In genomic region chr1:87959532-87959931, GRCm38 (mm10) we compare ENCODE assay signal across 26 mouse cellular contexts. TPM values are rescaled to one million over a fixed set of nuclear protein-coding genes. Genes with fewer than 3 reads are reported as not detected.
DNase-seq lines count a peak whose midpoint lies in the region; ATAC-seq and TF ChIP-seq lines count a peak whose summit lies in the region.
"Had no signal": no experiment of that assay in that cellular context is flagged by ENCODE, and none has a peak within 500 bp of the region (broad histone marks: within the 10 kb centered on the region; RNA-seq: fewer than 3 reads in every experiment).

No protein-coding gene starts in this region.

- no peak overlapping the region for H3K4me2 ChIP-seq in heart, embryonic 11.5 days
- H3K4me2 ChIP-seq in liver, embryonic 13.5 days, result no peak overlapping the region
- H3K4me2 ChIP-seq in liver, embryonic 16.5 days (ENCODE audit: low read depth, low read length), result peak overlapping the region; percentile 24; the same call in 1 of the 2 replicates
- H3K4me2 ChIP-seq in forebrain, embryonic 11.5 days (ENCODE audit: low read depth, low read length, severe bottlenecking), result no peak overlapping the region
- H3K4me2 ChIP-seq: forebrain, embryonic 12.5 days; forebrain, embryonic 15.5 days; heart, embryonic 12.5 days; heart, embryonic 15.5 days; hindbrain, embryonic 13.5 days had no signal

- no peaks in the 10 kb centered on the region for H3K9me3 ChIP-seq in heart, embryonic 11.5 days (replicated peaks; ENCODE audit: control insufficient read depth, low read length)
- no peaks in the 10 kb centered on the region for H3K9me3 ChIP-seq in MEL (replicated peaks; ENCODE audit: insufficient read depth, low read length)
- no peaks in the 10 kb centered on the region for H3K9me3 ChIP-seq in liver, embryonic 13.5 days (replicated peaks)
- H3K9me3 ChIP-seq in liver, embryonic 16.5 days (replicated peaks; ENCODE audit: control insufficient read depth, low read length), result no peaks in the 10 kb centered on the region
- H3K9me3 ChIP-seq in forebrain, embryonic 11.5 days (ENCODE audit: control insufficient read depth, low read length), result no peaks in the 10 kb centered on the region
- H3K9me3 ChIP-seq: forebrain, embryonic 12.5 days; forebrain, embryonic 15.5 days; heart, embryonic 12.5 days; heart, embryonic 15.5 days; hindbrain, embryonic 10.5 days; hindbrain, embryonic 13.5 days had no signal

- peaks cover 23% of the 10 kb centered on the region for H3K36me3 ChIP-seq in heart, embryonic 11.5 days (ENCODE audit: control insufficient read depth, insufficient read depth, low read length)
- peaks cover 3 to 43% of the 10 kb centered on the region in 2 experiments for H3K36me3 ChIP-seq in MEL (ENCODE audit: control insufficient read depth in 1 of 2, insufficient read depth in 2 of 2, low read length in 2 of 2)
- H3K36me3 ChIP-seq in liver, embryonic 13.5 days, result peaks cover 35% of the 10 kb centered on the region
- peaks cover 7% of the 10 kb centered on the region for H3K36me3 ChIP-seq in liver, embryonic 16.5 days (ENCODE audit: control insufficient read depth, insufficient read depth)
- no peaks in the 10 kb centered on the region; the same call in 1 of the 2 replicates for H3K36me3 ChIP-seq in forebrain, embryonic 11.5 days (ENCODE audit: control insufficient read depth, insufficient read depth, low read length)

- H3K27me3 ChIP-seq in heart, embryonic 11.5 days (ENCODE audit: control insufficient read depth, insufficient read depth, low read length), result no peaks in the 10 kb centered on the region
- no peaks in the 10 kb centered on the region for H3K27me3 ChIP-seq in MEL (ENCODE audit: control insufficient read depth in 1 of 2, insufficient read depth in 2 of 2, low read length in 2 of 2)
- H3K27me3 ChIP-seq in liver, embryonic 13.5 days, result no peaks in the 10 kb centered on the region
- no peaks in the 10 kb centered on the region for H3K27me3 ChIP-seq in liver, embryonic 16.5 days (ENCODE audit: control insufficient read depth, insufficient read depth, low read depth, low read length)
- H3K27me3 ChIP-seq in forebrain, embryonic 11.5 days (ENCODE audit: control insufficient read depth, insufficient read depth, low read length), result no peaks in the 10 kb centered on the region
- H3K27me3 ChIP-seq: forebrain, embryonic 12.5 days; forebrain, embryonic 15.5 days; heart, embryonic 12.5 days; heart, embryonic 15.5 days; hindbrain, embryonic 13.5 days; Patski had no signal

- peak overlapping the region; percentile 43; the same call in 1 of the 2 replicates for H3K27ac ChIP-seq in heart, embryonic 11.5 days (ENCODE audit: low read depth, low read length)
- peak overlapping the region; percentile 100 for H3K27ac ChIP-seq in MEL (ENCODE audit: control insufficient read depth, low read depth, low read length)
- peak overlapping the region; percentile 96 for H3K27ac ChIP-seq in liver, embryonic 13.5 days
- no peak overlapping the region; the same call in 1 of the 2 replicates for H3K27ac ChIP-seq in liver, embryonic 16.5 days (ENCODE audit: low read length)
- H3K27ac ChIP-seq in forebrain, embryonic 11.5 days (ENCODE audit: low read depth, low read length), result no peak overlapping the region
- no peak overlapping the region for H3K27ac ChIP-seq in left cerebral cortex, adult 2 months
- H3K27ac ChIP-seq: forebrain, embryonic 12.5 days; forebrain, embryonic 15.5 days; heart, adult 2 months; hindbrain, embryonic 13.5 days had no signal

- H3K4me3 ChIP-seq in heart, embryonic 11.5 days (ENCODE audit: low read depth, low read length), result no peak overlapping the region
- peak overlapping the region in 1 of 2 experiments; percentile 16; a peak in 2 of 4 replicates for H3K4me3 ChIP-seq in MEL (ENCODE audit: control insufficient read depth in 1 of 2, insufficient read depth in 1 of 2, low read depth in 2 of 2, low read length in 2 of 2)
- no peak overlapping the region for H3K4me3 ChIP-seq in liver, embryonic 13.5 days (replicated peaks)
- no peak overlapping the region for H3K4me3 ChIP-seq in liver, embryonic 16.5 days (ENCODE audit: low read depth, low read length)
- H3K4me3 ChIP-seq in forebrain, embryonic 11.5 days (ENCODE audit: low read depth, low read length), result no peak overlapping the region
- H3K4me3 ChIP-seq in left cerebral cortex, adult 2 months, result no peak overlapping the region
- H3K4me3 ChIP-seq: forebrain, embryonic 12.5 days; forebrain, embryonic 15.5 days; heart, adult 2 months; heart, embryonic 12.5 days; heart, embryonic 15.5 days; hindbrain, embryonic 10.5 days; hindbrain, embryonic 13.5 days had no signal

- no peak for DNase-seq in heart, adult 8-10 months (ENCODE audit: low spot score)
- DNase-seq in MEL (ENCODE audit: low read depth, low spot score), result peak; percentile 77
- DNase-seq in liver, embryonic 13.5 days, result no peak
- no peak for DNase-seq in adrenal gland, postnatal 4 days (ENCODE audit: low spot score in 2 of 2)
- no peak for DNase-seq in forebrain, embryonic 11.5 days (ENCODE audit: low spot score)
- DNase-seq in left cerebral cortex, adult 2 months (ENCODE audit: extremely low spot score in 1 of 2, low spot score in 2 of 2), result no peak
- DNase-seq: adrenal gland, adult 2 months; adrenal gland, postnatal 14 days; cerebellum, adult 11-12 months; cerebellum, adult 9-10 months; cerebellum, postnatal 14 days; gastrocnemius, postnatal 10 days; gastrocnemius, postnatal 36 days; heart, adult 2 months; heart, postnatal 10 days; heart, postnatal 36 days had no signal

- TF ChIP-seq RAD21 in MEL (IDR thresholded peaks at IDR 0.05; ENCODE audit: low read depth, low read length), result no peak

- peaks cover 2% of the 10 kb centered on the region; the same call in 1 of the 2 replicates for H3K79me2 ChIP-seq in MEL (ENCODE audit: control insufficient read depth, insufficient read depth, low read length, poor library complexity)

- H3K9ac ChIP-seq in heart, embryonic 11.5 days (ENCODE audit: low read depth, low read length), result no peak overlapping the region
- peak overlapping the region; percentile 32 for H3K9ac ChIP-seq in MEL (ENCODE audit: control insufficient read depth, low read depth, low read length, poor library complexity, severe bottlenecking)
- 0 out of 2 replicates have a peak overlapping the region, but pooled peaks have one; percentile 74 for H3K9ac ChIP-seq in liver, embryonic 13.5 days
- no peak overlapping the region; the same call in 1 of the 2 replicates for H3K9ac ChIP-seq in liver, embryonic 16.5 days (ENCODE audit: low read depth, low read length)
- no peak overlapping the region for H3K9ac ChIP-seq in forebrain, embryonic 11.5 days (ENCODE audit: low read length)
- H3K9ac ChIP-seq: forebrain, embryonic 12.5 days; forebrain, embryonic 15.5 days; heart, embryonic 15.5 days; hindbrain, embryonic 13.5 days had no signal

- intact Hi-C loops in left cerebral cortex, adult 2 months (cut with DNase I), result no loop called here

- 61% methylated on average over 4 of the region's 4 CpGs for WGBS in heart, embryonic 11.5 days (ENCODE audit: insufficient replicate concordance)
- 14% methylated on average over 4 of the region's 4 CpGs for WGBS in liver, embryonic 13.5 days (ENCODE audit: insufficient replicate concordance)
- 25% methylated on average over 4 of the region's 4 CpGs for WGBS in liver, embryonic 16.5 days (ENCODE audit: insufficient replicate concordance)
- 87% methylated on average over 4 of the region's 4 CpGs for WGBS in forebrain, embryonic 11.5 days

- no peak for TF ChIP-seq POLR2A in MEL (IDR thresholded peaks at IDR 0.05; ENCODE audit: control insufficient read depth in 1 of 2, insufficient read depth in 1 of 2, low read depth in 1 of 2, low read length in 2 of 2, poor library complexity in 1 of 2)

- peaks cover 14% of the 10 kb centered on the region for H3K4me1 ChIP-seq in heart, embryonic 11.5 days (ENCODE audit: control insufficient read depth, insufficient read depth, low read length)
- H3K4me1 ChIP-seq in MEL (ENCODE audit: control insufficient read depth in 1 of 2, insufficient read depth in 2 of 2, low read length in 2 of 2), result peaks cover 21 to 31% of the 10 kb centered on the region in 2 experiments
- H3K4me1 ChIP-seq in liver, embryonic 13.5 days (replicated peaks), result peaks cover 37% of the 10 kb centered on the region
- H3K4me1 ChIP-seq in liver, embryonic 16.5 days (ENCODE audit: control insufficient read depth, low read depth, low read length), result peaks cover 28% of the 10 kb centered on the region
- H3K4me1 ChIP-seq in forebrain, embryonic 11.5 days (replicated peaks; ENCODE audit: control insufficient read depth, insufficient read depth, low read length), result no peaks in the 10 kb centered on the region
- H3K4me1 ChIP-seq: forebrain, embryonic 12.5 days; forebrain, embryonic 15.5 days; hindbrain, embryonic 13.5 days had no signal

- no peak for TF ChIP-seq CTCF in MEL (IDR thresholded peaks at IDR 0.05 in 2 of 3, conservative IDR thresholded peaks at IDR 0.05 in 1 of 3; ENCODE audit: control insufficient read depth in 1 of 3, insufficient read depth in 1 of 3, low read depth in 2 of 3, low read length in 3 of 3, poor library complexity in 1 of 3, severe bottlenecking in 1 of 3)
- no peak for TF ChIP-seq CTCF in left cerebral cortex, adult 2 months (IDR thresholded peaks at IDR 0.05)

- no peak for ATAC-seq in heart, embryonic 11.5 days (replicated peaks; ENCODE audit: insufficient number of reproducible peaks, low FRiP score, low TSS enrichment)
- no peak for ATAC-seq in liver, embryonic 13.5 days (ENCODE audit: low read depth)
- ATAC-seq in liver, embryonic 16.5 days (ENCODE audit: low read depth), result no peak
- ATAC-seq in forebrain, embryonic 11.5 days (replicated peaks; ENCODE audit: low FRiP score), result no peak
- ATAC-seq: forebrain, embryonic 15.5 days; hindbrain, embryonic 16.5 days had no signal

- TF ChIP-seq EP300 in MEL (IDR thresholded peaks at IDR 0.05; ENCODE audit: low read depth in 1 of 2, low read length in 2 of 2), result no peak; a peak in 1 of 4 replicates

TF ChIP-seq in MEL, 35 proteins besides CTCF, POLR2A, EP300 and RAD21 (continues in another document):
- peak; percentile 76 for TF ChIP-seq MYB (IDR thresholded peaks at IDR 0.05; ENCODE audit: low read depth, low read length)
- no peak for TF ChIP-seq NRF1 (IDR thresholded peaks at IDR 0.05; ENCODE audit: insufficient read depth, low read depth, low read length, poor library complexity, severe bottlenecking)
- no peak for TF ChIP-seq MYC (IDR thresholded peaks at IDR 0.05; ENCODE audit: low read depth, low read length)

RNA-seq across cellular contexts. Expression of gene Usp40, which starts 48.8 kb away (rescaled TPM):
- polyA plus RNA-seq in heart, embryonic 11.5 days (2014; fragmentation: Nextera tagmentation; extraction: Ambion mirVana), result 28.5 and 28.8 TPM in 2 replicates
- total RNA-seq in heart, adult 8-10 months (2022), result 10 to 100 TPM; 13.8 to 17.4 (median 15.6) TPM
- total RNA-seq in MEL (2012; rRNA removed), result 8.8 and 8.9 TPM in 2 replicates
- polyA plus RNA-seq in MEL (2012; ENCODE audit: insufficient read depth in 1 of 2, insufficient read length in 2 of 2, low read depth in 1 of 2, low replicate concordance in 2 of 2, missing spikeins in 1 of 2), result 10 to 100 TPM in 1 of 2 experiments, not detected in 1; 10.1 TPM
- polyA plus RNA-seq in liver, embryonic 13.5 days (2015; fragmentation: Nextera tagmentation; extraction: Ambion mirVana), result 7.5 and 9.2 TPM in 2 replicates
- polyA plus RNA-seq in liver, embryonic 16.5 days (2015; fragmentation: Nextera tagmentation; extraction: Ambion mirVana), result 8.7 and 10.0 TPM in 2 replicates
- 10 to 100 TPM; 35.7 to 39.6 TPM for total RNA-seq in adrenal gland, postnatal 4 days (2021)
- polyA plus RNA-seq in forebrain, embryonic 11.5 days (2014; fragmentation: Nextera tagmentation; extraction: Ambion mirVana), result 34.3 and 37.9 TPM in 2 replicates
- total RNA-seq in left cerebral cortex, adult 2 months (2021), result 10 to 100 TPM; 24.2 to 25.4 TPM

Comparison
In these comparisons a context has a peak if more than half of its experiments do, and no peak if none do; other contexts are left out.
1. H3K27ac ChIP-seq: peak in heart, embryonic 11.5 days (single experiment), MEL (single experiment) and liver, embryonic 13.5 days (single experiment); none in liver, embryonic 16.5 days (single experiment), forebrain, embryonic 11.5 days (single experiment) and left cerebral cortex, adult 2 months (single experiment).
2. H3K9ac ChIP-seq: peak in MEL (single experiment) and liver, embryonic 13.5 days (single experiment); none in heart, embryonic 11.5 days (single experiment), liver, embryonic 16.5 days (single experiment) and forebrain, embryonic 11.5 days (single experiment).